Mouse (Mus musculus): ENCODE measurements around the gene Dnal1. TPM values are rescaled to one million over a fixed set of nuclear protein-coding genes. Genes with fewer than 3 reads are reported as not detected.

The Dnal1 gene
- polyA plus RNA-seq, 1 experiment from 2014 or later = 9.7 TPM

DNA sequence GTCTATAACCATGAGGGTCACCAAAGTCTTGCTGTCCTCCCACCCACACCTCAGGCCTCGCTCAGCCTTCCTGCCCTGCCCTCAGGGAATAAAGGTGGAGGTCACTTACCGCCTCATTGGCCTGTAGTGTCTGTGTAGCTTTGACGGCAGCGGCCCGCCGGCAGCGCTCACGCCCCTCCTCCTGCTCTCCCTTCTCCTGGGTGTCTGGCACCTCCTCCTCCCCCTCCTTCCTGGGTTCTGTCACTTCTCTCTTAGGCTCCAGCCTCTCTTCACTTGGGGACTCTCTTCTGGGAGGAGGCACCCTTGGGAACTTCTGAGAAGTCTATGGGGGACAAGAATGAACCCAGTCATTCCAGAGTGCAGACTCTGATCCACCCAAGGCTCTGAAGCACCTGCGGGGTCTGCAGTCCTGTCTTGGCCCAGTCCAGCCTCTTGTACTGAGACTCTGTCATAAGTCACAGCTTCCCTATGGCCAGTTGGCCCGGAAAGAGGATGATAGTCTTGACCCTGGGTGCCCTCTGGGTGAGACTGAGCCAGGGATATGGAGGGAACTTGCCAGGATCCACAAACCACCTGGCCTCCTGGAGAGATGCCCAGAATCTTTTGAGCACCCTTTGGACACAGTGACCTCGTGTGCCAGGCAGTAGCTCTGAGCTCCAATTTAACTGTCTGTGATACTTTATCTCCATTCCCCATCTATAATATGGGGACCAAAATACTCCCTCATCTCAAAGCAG is 40.8 kb downstream of the Dnal1 start:
- H3K36me3 ChIP-seq = peaks cover 81% of the 10 kb centered on the region
- WGBS = 65% methylated on average over 11 of the region's 11 CpGs

DNA sequence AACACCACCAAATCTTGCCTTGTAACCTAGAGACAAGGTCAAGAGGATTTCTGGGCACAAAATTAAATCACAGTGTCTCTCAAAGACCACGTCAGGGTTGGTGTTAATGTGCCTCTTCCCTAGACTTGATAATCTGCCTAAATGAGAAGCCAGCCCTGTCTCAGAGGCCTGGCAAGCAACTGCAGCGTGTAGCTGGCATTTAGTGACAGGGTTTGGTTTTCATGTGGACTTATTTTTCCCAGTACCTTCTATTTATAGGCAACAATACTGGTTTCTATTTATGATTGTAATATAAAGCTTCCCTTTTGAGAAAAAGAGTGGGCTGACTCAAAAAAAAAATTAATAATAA is 41.3 kb downstream of the Dnal1 start:
- Histone ChIP-seq H3K9ac (no peak overlapping the region), H3K4me3 (no peak overlapping the region), H3K4me1 (replicated peaks) (peaks cover 8% of the 10 kb centered on the region; the same call in 1 of the 2 replicates), H3K27me3 (no peaks in the 10 kb centered on the region), H3K27ac (no peak overlapping the region), H3K4me2 (no peak overlapping the region), H3K36me3 (peaks cover 86% of the 10 kb centered on the region), H3K9me3 (no peaks in the 10 kb centered on the region)
- WGBS = 87% methylated on average over 2 of the region's 2 CpGs
- ATAC-seq (ENCODE audit: low FRiP score) = no peak

More for the DNA sequence above, 40.8 kb downstream of the Dnal1 start:
- no peak overlapping the region for H3K9ac ChIP-seq
- H3K4me3 ChIP-seq = no peak overlapping the region
- peaks cover 12% of the 10 kb centered on the region for H3K4me1 ChIP-seq (replicated peaks)
- H3K27ac ChIP-seq = no peak overlapping the region
- H3K4me2 ChIP-seq = no peak overlapping the region
- H3K27me3 ChIP-seq = no peaks in the 10 kb centered on the region
- H3K9me3 ChIP-seq = no peaks in the 10 kb centered on the region
- ATAC-seq (ENCODE audit: low FRiP score) = no peak

DNA sequence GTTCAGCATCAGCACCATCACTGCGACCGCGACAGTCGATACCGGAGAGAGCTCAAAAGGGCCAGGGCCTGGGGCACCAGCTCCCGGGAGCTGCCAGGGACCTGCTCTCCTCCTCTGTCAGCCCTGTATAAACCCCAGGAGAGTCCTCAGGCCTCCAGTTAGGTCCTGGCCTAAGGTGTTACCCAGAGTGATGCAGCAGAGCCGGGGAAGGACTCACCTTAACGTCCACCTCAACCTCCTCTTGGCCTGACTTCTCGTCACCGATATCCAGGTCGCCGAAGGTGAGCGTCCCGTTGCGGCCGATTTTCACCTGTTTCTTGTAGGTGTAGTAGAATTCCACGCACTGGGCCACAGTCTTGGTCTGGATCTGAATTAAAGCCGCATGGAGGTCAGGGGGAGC is 42.0 kb downstream of the Dnal1 start:
- Histone ChIP-seq H3K4me1 (replicated peaks) (peaks cover 2% of the 10 kb centered on the region; the same call in 1 of the 2 replicates), H3K4me2 (no peak overlapping the region), H3K27ac (no peak overlapping the region), H3K9me3 (no peaks in the 10 kb centered on the region), H3K9ac (no peak overlapping the region), H3K27me3 (no peaks in the 10 kb centered on the region), H3K4me3 (no peak overlapping the region), H3K36me3 (peaks cover 87% of the 10 kb centered on the region)
- ATAC-seq (ENCODE audit: low FRiP score) = no peak
- WGBS = 96% methylated on average over 18 of the region's 18 CpGs

GRCm38 (mm10) chr12:84158156-84158555 is 44.0 kb downstream of the Dnal1 start:
- H3K4me2 ChIP-seq = no peak overlapping the region
- no peaks in the 10 kb centered on the region for H3K4me1 ChIP-seq (replicated peaks)
- no peaks in the 10 kb centered on the region for H3K9me3 ChIP-seq
- no peak overlapping the region for H3K27ac ChIP-seq
- H3K36me3 ChIP-seq = peaks cover 72% of the 10 kb centered on the region
- no peaks in the 10 kb centered on the region for H3K27me3 ChIP-seq
- 92% methylated on average over 14 of the region's 14 CpGs for WGBS
- no peak overlapping the region for H3K4me3 ChIP-seq
- ATAC-seq (ENCODE audit: low FRiP score) = no peak
- no peak overlapping the region for H3K9ac ChIP-seq

DNA sequence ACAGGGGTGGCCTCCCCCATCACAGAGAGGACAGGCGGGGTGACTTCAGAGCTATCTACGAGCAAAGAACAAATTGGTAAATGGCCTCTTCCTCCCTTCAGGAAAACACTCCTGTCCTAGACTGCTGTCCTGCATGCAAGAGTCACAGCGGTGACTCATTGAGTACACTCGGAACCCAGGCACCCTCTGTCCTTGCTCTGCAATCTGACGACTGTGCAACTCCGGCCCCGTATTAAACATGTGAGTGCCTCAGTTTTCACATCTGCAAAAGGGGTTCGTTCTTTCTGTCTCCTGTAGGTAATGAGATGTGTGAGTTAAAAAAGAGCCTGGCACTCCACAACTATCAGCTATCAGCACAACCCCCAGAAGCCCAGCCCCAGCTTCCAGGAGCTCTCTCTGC is 46.3 kb downstream of the Dnal1 start:
- Histone ChIP-seq H3K4me3 (no peak overlapping the region), H3K4me1 (replicated peaks) (0 out of 2 replicates have a peak, but pooled peaks cover under 1% of the 10 kb centered on the region), H3K27me3 (no peaks in the 10 kb centered on the region), H3K27ac (no peak overlapping the region), H3K9me3 (no peaks in the 10 kb centered on the region), H3K4me2 (no peak overlapping the region), H3K9ac (no peak overlapping the region), H3K36me3 (peaks cover 54% of the 10 kb centered on the region)
- no peak for ATAC-seq (ENCODE audit: low FRiP score)
- 97% methylated on average over 8 of the region's 8 CpGs for WGBS

GRCm38 (mm10) chr12:84161116-84161515 is 47.0 kb downstream of the Dnal1 start:
- 86% methylated on average over 8 of the region's 8 CpGs for WGBS
- no peak for ATAC-seq (ENCODE audit: low FRiP score)
- no peak overlapping the region for H3K9ac ChIP-seq
- H3K4me3 ChIP-seq = no peak overlapping the region
- H3K4me2 ChIP-seq = no peak overlapping the region
- H3K27ac ChIP-seq = no peak overlapping the region
- 0 out of 2 replicates have a peak, but pooled peaks cover 5% of the 10 kb centered on the region for H3K4me1 ChIP-seq (replicated peaks)
- H3K36me3 ChIP-seq = peaks cover 48% of the 10 kb centered on the region
- no peaks in the 10 kb centered on the region for H3K27me3 ChIP-seq
- H3K9me3 ChIP-seq = no peaks in the 10 kb centered on the region

GRCm38 (mm10) chr12:84161616-84162433 is 47.7 kb downstream of the Dnal1 start:
- peaks cover 41% of the 10 kb centered on the region for H3K36me3 ChIP-seq
- no peak for ATAC-seq (ENCODE audit: low FRiP score)
- 0 out of 2 replicates have a peak, but pooled peaks cover 5% of the 10 kb centered on the region for H3K4me1 ChIP-seq (replicated peaks)
- no peak overlapping the region for H3K9ac ChIP-seq
- 73% methylated on average over 14 of the region's 14 CpGs for WGBS
- no peaks in the 10 kb centered on the region for H3K9me3 ChIP-seq
- H3K27me3 ChIP-seq = no peaks in the 10 kb centered on the region
- no peak overlapping the region for H3K27ac ChIP-seq
- H3K4me2 ChIP-seq = no peak overlapping the region
- no peak overlapping the region for H3K4me3 ChIP-seq

DNA sequence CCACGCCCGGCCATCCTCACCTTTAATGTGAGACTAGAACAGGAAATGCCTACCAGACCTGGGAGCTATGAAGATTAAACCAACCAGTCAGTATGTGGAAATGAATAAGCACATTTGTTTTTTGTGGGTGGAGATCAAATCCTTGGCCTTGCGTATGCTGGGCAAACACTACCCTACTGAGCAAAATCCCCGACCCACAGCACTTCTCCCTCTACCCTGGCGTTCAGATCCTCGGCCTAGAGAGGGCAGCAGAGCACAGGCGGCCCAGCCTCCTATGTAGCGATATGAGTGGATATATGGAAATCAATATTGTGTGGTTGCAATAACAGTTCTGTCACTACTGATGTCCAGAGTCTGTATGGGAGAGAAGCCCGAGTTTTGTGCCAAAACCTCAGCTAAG is 49.0 kb downstream of the Dnal1 start:
- H3K27me3 ChIP-seq = no peaks in the 10 kb centered on the region
- H3K4me3 ChIP-seq = no peak overlapping the region
- no peaks in the 10 kb centered on the region for H3K9me3 ChIP-seq
- 88% methylated on average over 9 of the region's 9 CpGs for WGBS
- H3K4me2 ChIP-seq = no peak overlapping the region
- peaks cover 28% of the 10 kb centered on the region for H3K36me3 ChIP-seq
- 0 out of 2 replicates have a peak, but pooled peaks cover 5% of the 10 kb centered on the region for H3K4me1 ChIP-seq (replicated peaks)
- no peak for ATAC-seq (ENCODE audit: low FRiP score)
- H3K9ac ChIP-seq = no peak overlapping the region
- H3K27ac ChIP-seq = no peak overlapping the region

DNA sequence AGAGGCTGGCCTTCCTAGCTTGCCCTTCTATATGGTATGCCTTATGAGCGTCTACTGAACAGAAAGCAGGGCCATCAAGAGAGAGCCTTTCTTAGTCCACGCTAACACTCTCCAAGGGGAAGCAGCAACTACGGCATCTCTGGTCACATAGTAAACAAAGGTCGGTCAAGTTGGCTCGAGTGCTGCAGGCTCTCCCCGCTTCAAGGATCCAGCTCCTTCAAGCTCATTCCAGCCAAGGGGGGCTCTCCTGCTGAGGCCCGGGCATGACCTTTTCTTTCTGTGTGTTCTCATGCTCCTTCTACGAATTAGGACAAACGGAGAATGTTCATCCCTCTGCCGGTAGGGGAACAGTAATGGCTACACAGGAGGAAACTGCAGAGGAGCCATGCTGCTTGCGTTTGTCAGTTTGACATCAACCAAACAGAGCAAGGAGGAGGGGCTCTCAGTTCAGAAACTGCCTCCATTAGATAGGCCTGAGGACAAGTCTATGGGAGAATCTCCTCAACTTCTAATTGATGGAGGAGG is 49.5 kb downstream of the Dnal1 start:
- H3K27me3 ChIP-seq = no peaks in the 10 kb centered on the region
- no peaks in the 10 kb centered on the region for H3K9me3 ChIP-seq
- no peak for ATAC-seq (ENCODE audit: low FRiP score)
- peaks cover 24% of the 10 kb centered on the region for H3K36me3 ChIP-seq
- no peak overlapping the region for H3K9ac ChIP-seq
- no peak overlapping the region for H3K27ac ChIP-seq
- 0 out of 2 replicates have a peak, but pooled peaks cover 5% of the 10 kb centered on the region for H3K4me1 ChIP-seq (replicated peaks)
- no peak overlapping the region for H3K4me2 ChIP-seq
- no peak overlapping the region for H3K4me3 ChIP-seq
- 69% methylated on average over 11 of the region's 11 CpGs for WGBS

DNA sequence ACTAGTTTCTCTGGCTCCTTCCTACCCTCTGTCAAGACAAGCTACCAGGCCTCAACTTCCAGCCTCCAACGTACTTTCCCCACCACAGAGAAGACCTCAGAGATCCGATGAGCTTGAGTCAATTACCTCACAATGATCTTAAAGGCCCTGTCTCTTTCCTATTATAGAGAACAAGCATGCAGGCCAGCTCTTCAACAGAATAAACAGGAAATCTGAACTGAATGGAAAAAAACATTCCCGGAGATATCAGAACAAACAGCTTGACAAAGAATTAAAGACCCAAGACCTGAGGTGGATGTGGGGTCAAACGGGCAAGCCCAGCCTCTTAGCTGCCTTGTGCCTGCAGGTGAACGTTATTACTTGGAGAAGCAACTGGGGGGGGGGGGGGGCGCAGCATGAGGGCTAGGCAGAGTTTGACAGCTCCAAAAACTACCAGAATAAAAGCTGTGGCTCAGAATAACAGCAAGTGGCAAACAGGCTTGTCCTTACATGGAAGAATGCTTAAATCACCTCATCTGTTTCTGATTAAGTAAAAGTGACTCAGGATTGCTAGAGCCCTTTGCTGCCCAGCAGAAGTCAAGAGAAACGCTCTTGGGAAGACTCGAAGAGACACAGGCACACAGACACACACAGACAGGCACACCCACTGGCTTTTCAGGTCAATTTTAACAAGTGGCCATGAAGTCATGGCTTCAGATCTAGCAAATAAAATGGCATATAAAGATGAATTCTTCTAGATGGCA is 51.6 kb downstream of the Dnal1 start:
- ATAC-seq (ENCODE audit: low FRiP score) = no peak
- WGBS = 72% methylated on average over 8 of the region's 8 CpGs
- no peaks in the 10 kb centered on the region for H3K9me3 ChIP-seq
- no peak overlapping the region for H3K4me2 ChIP-seq
- no peak overlapping the region for H3K4me3 ChIP-seq
- no peak overlapping the region for H3K9ac ChIP-seq
- H3K36me3 ChIP-seq = peaks cover 4% of the 10 kb centered on the region; the same call in 1 of the 2 replicates
- H3K27me3 ChIP-seq = no peaks in the 10 kb centered on the region
- H3K27ac ChIP-seq = no peak overlapping the region
- 0 out of 2 replicates have a peak, but pooled peaks cover 5% of the 10 kb centered on the region for H3K4me1 ChIP-seq (replicated peaks)

- Histone ChIP-seq H3K4me2 (no peak overlapping the region), H3K9ac (no peak overlapping the region), H3K9me3 (no peaks in the 10 kb centered on the region), H3K27me3 (no peaks in the 10 kb centered on the region), H3K36me3 (peaks cover 29% of the 10 kb centered on the region), H3K4me1 (replicated peaks) (peaks cover 25% of the 10 kb centered on the region), H3K4me3 (no peak overlapping the region), H3K27ac (no peak overlapping the region)
- WGBS = 95% methylated on average over 10 of the region's 10 CpGs
- ATAC-seq (ENCODE audit: low FRiP score) = no peak
Observed at GRCm38 (mm10) chr12:84170610-84171009, 56.4 kb downstream of the Dnal1 start.

- H3K4me2 ChIP-seq = no peak overlapping the region
- H3K4me1 ChIP-seq (replicated peaks) = peaks cover 38% of the 10 kb centered on the region
- no peak for ATAC-seq (ENCODE audit: low FRiP score)
- H3K27ac ChIP-seq = no peak overlapping the region
- no peak overlapping the region for H3K9ac ChIP-seq
- WGBS = 96% methylated on average over 3 of the region's 3 CpGs
- H3K4me3 ChIP-seq = no peak overlapping the region
- H3K36me3 ChIP-seq = peaks cover 29% of the 10 kb centered on the region
- no peaks in the 10 kb centered on the region for H3K27me3 ChIP-seq
- no peaks in the 10 kb centered on the region for H3K9me3 ChIP-seq
Observed at GRCm38 (mm10) chr12:84172216-84172615, 58.0 kb downstream of the Dnal1 start.

Data from hindbrain, embryonic 13.5 days (tissue).